Mouse (Mus musculus) heart, embryonic 14.5 days (tissue): ENCODE results near the gene Gpx6. TPM values are rescaled to one million over a fixed set of nuclear protein-coding genes. Genes with fewer than 3 reads are reported as not detected.
A peak's percentile ranks its signal among the peaks of the same experiment; 100 is the strongest.

ENCODE experiments used
- ATAC-seq: fragments of 200-750 bp; cut with Nextera tagmentation; 2 replicates; pipeline ENCODE4 v1.8.0; 2017; ENCODE audit warnings: low read depth, moderate TSS enrichment; ENCODE audit not compliant: insufficient number of reproducible peaks, insufficient read depth, low FRiP score
- H3K27ac ChIP-seq, 2 experiments: fragments of 200-500 bp in 1 of 2; fragments of 300-500 bp in 1 of 2; sonication (generic) in 1 of 2; replicated peaks in 1 of 2; 2 replicates each; pipeline ENCODE4 v1.5.1; 2012 to 2014; ENCODE audit warnings: low read depth in 2 of 2, low read length in 2 of 2, control low read depth in 1 of 2, mild to moderate bottlenecking in 1 of 2, mixed read lengths in 1 of 2; ENCODE audit not compliant: control insufficient read depth in 1 of 2, insufficient read depth in 1 of 2
- H3K27me3 ChIP-seq: fragments of 300-500 bp; sonication (generic); 2 replicates; pipeline ENCODE4 v1.6.1; 2014; ENCODE audit warnings: mild to moderate bottlenecking, low read length, control low read depth; ENCODE audit not compliant: control insufficient read depth, insufficient read depth
- H3K36me3 ChIP-seq: fragments of 300-500 bp; sonication (generic); 2 replicates; pipeline ENCODE4 v1.6.1; 2014; ENCODE audit warnings: mild to moderate bottlenecking, control low read depth, low read length, mixed read lengths; ENCODE audit not compliant: control insufficient read depth, insufficient read depth
- H3K4me1 ChIP-seq, 2 experiments: fragments of 200-500 bp in 1 of 2; fragments of 300-500 bp in 1 of 2; sonication (generic) in 1 of 2; 2 replicates each; pipeline ENCODE4 v1.6.1; 2012 to 2014; ENCODE audit warnings: low read length in 2 of 2, control low read depth in 1 of 2, mixed read lengths in 1 of 2; ENCODE audit not compliant: control insufficient read depth in 2 of 2, insufficient read depth in 2 of 2
- H3K4me2 ChIP-seq: fragments of 300-500 bp; sonication (generic); 2 replicates; pipeline ENCODE4 v1.6.1; 2014; ENCODE audit warnings: mild to moderate bottlenecking, low read length
- H3K4me3 ChIP-seq, 2 experiments: fragments of 200-500 bp in 1 of 2; fragments of 300-500 bp in 1 of 2; sonication (generic) in 1 of 2; 2 replicates each; pipeline ENCODE4 v1.5.1; 2012 to 2014; ENCODE audit warnings: low read length in 2 of 2, mild to moderate bottlenecking in 2 of 2, control low read depth in 1 of 2, low read depth in 1 of 2, moderate library complexity in 1 of 2; ENCODE audit not compliant: control insufficient read depth in 1 of 2, insufficient read depth in 1 of 2
- H3K9ac ChIP-seq: fragments of 300-500 bp; sonication (generic); 2 replicates; pipeline ENCODE4 v1.6.1; 2014; ENCODE audit warnings: mild to moderate bottlenecking, low read length
- H3K9me3 ChIP-seq: fragments of 300-500 bp; sonication (generic); 2 replicates; pipeline ENCODE4 v1.6.1; 2016; ENCODE audit warnings: low read length, control low read depth; ENCODE audit not compliant: control insufficient read depth
- whole genome bisulfite sequencing: fragments of 180-500 bp; shearing (Covaris S2); extraction: QIAGEN DNeasy Blood & Tissue Kit; methylation state at CpG from one replicate; pipeline ENCODE4 v1.1.7; 2014; 5-methylcytosine and 5-hydroxymethylcytosine counted together
- polyA plus RNA-seq: library from polyadenylated mRNA; unstranded; fragments of >200 nt; fragmentation: Nextera tagmentation; extraction: Ambion mirVana; gene quantifications from 2 replicates; pipeline ENCODE4 v1.2.1, GENCODE M21; 2014

Gene Gpx6
- polyA plus RNA-seq, 1 experiment from 2014 or later = not detected

DNA sequence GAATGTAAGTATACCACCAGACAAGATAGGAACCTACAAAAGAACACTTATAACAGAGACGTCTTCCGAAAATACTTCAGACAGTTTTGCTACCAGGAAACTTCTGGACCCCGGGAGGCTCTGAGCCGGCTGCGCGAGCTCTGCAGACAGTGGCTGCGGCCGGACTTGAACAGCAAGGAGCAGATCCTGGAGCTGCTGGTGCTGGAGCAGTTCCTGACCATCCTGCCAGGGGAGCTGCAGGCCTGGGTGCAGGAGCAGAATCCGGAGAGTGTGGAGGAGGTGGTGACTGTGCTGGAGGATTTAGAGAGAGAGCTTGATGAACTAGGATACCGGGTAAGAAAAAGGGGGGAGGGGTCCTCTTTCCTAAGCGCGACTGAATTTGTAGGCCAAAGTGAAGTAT is 51.8 kb downstream of the Gpx6 start:
- no peaks in the 10 kb centered on the region for H3K27me3 ChIP-seq
- H3K4me2 ChIP-seq = peak overlapping the region; percentile 75
- H3K36me3 ChIP-seq = peaks cover 22% of the 10 kb centered on the region
- peak overlapping the region; percentile 17 to 75 for H3K4me3 ChIP-seq
- no peak for ATAC-seq
- H3K27ac ChIP-seq = no peak overlapping the region
- H3K9ac ChIP-seq = peak overlapping the region; percentile 88
- 58% methylated on average over 12 of the region's 12 CpGs for WGBS
- H3K4me1 ChIP-seq = peaks cover 3 to 18% of the 10 kb centered on the region in 2 experiments
- no peaks in the 10 kb centered on the region for H3K9me3 ChIP-seq

DNA sequence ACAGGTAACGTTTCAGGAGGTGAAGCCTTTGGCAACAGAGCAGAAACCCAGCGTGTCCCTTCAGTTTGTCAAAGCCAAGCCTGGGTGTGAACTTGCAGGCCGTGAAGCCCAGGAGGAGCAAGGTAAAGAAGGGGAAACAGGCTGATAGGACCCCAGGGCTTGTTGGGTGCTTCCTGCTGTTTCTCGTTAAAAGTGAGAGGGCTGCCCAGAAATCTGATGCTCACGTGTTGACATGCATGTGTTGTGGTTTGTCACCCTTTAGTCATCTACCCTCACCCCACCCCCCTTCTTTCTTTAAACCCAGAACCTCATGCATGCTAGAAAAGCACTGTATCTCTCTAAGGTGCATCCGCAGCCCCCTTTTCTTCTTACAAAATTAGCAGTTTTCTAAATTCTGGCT is 54.7 kb downstream of the Gpx6 start:
- WGBS = 46% methylated on average over 6 of the region's 6 CpGs
- no peak overlapping the region for H3K27ac ChIP-seq
- no peak overlapping the region for H3K4me3 ChIP-seq
- H3K36me3 ChIP-seq = peaks cover 48% of the 10 kb centered on the region
- no peaks in the 10 kb centered on the region for H3K27me3 ChIP-seq
- H3K4me1 ChIP-seq = peaks cover 3 to 18% of the 10 kb centered on the region in 2 experiments
- H3K4me2 ChIP-seq = no peak overlapping the region
- H3K9me3 ChIP-seq = no peaks in the 10 kb centered on the region
- H3K9ac ChIP-seq = no peak overlapping the region
- no peak for ATAC-seq

Other genes with a start within 250 kb of the Gpx6 start
- not detected in 2 replicates for gene Olfr1370, start 237.2 kb upstream of the Gpx6 start, polyA plus RNA-seq
- gene Olfr1369-ps1, start 200.6 kb upstream of the Gpx6 start, polyA plus RNA-seq = not detected in 2 replicates
- not detected in 2 replicates for gene Olfr263, start 182.5 kb upstream of the Gpx6 start, polyA plus RNA-seq
- not detected in 2 replicates for gene Olfr1368, start 166.3 kb upstream of the Gpx6 start, polyA plus RNA-seq
- 71.9 and 80.1 TPM in 2 replicates for gene Trim27, start 132.7 kb upstream of the Gpx6 start, polyA plus RNA-seq
- not detected in 2 replicates for gene Gpx5, start 19.4 kb upstream of the Gpx6 start, polyA plus RNA-seq
- gene Olfr1367, start 34.8 kb downstream of the Gpx6 start, polyA plus RNA-seq = not detected in 2 replicates
- 6.9 and 8.1 TPM in 2 replicates for gene Zscan12, start 50.7 kb downstream of the Gpx6 start, polyA plus RNA-seq
- gene Zkscan3, start 90.6 kb downstream of the Gpx6 start, polyA plus RNA-seq = 67.1 and 67.3 TPM in 2 replicates
- 2.4 and 3.6 TPM in 2 replicates for gene Pgbd1, start 128.9 kb downstream of the Gpx6 start, polyA plus RNA-seq
- gene Zscan26, start 141.6 kb downstream of the Gpx6 start, polyA plus RNA-seq = 28.1 and 29.9 TPM in 2 replicates
- 2.0 and 2.1 TPM in 2 replicates for gene Nkapl, start 156.4 kb downstream of the Gpx6 start, polyA plus RNA-seq
- 1.7 and 1.9 TPM in 2 replicates for gene Zkscan4, start 166.8 kb downstream of the Gpx6 start, polyA plus RNA-seq
- not detected in 2 replicates for gene Gm10065, start 167.3 kb downstream of the Gpx6 start, polyA plus RNA-seq
- 0.57 and 0.61 TPM in 2 replicates for gene AK157302, start 183.1 kb downstream of the Gpx6 start, polyA plus RNA-seq
- gene Gm11273, start 189.3 kb downstream of the Gpx6 start, polyA plus RNA-seq = 15.0 and 17.5 TPM in 2 replicates
- 6.3 and 7.2 TPM in 2 replicates for gene Zkscan8, start 219.0 kb downstream of the Gpx6 start, polyA plus RNA-seq
- 0.07 and 0.11 TPM in 2 replicates for gene Olfr1366, start 230.7 kb downstream of the Gpx6 start, polyA plus RNA-seq
- not detected in 2 replicates for gene Olfr1535, start 247.8 kb downstream of the Gpx6 start, polyA plus RNA-seq